Mouse (Mus musculus) hindbrain, embryonic 16.5 days (tissue): ENCODE measurements around the gene Cabcoco1. TPM values are rescaled to one million over a fixed set of nuclear protein-coding genes. Genes with fewer than 3 reads are reported as not detected.
A peak's percentile ranks its signal among the peaks of the same experiment; 100 is the strongest.

Source experiments
- ATAC-seq: fragments of 200-750 bp; cut with Nextera tagmentation; 2 replicates; pipeline ENCODE4 v1.8.0; 2017; ENCODE audit warnings: moderate TSS enrichment, moderate library complexity
- H3K27ac ChIP-seq: fragments of 300-500 bp; sonication (generic); 2 replicates; pipeline ENCODE4 v1.5.1; 2014; ENCODE audit warnings: low read depth, mild to moderate bottlenecking, control low read depth, low read length, moderate library complexity
- H3K27me3 ChIP-seq: fragments of 300-500 bp; sonication (generic); replicated peaks from 2 replicates; pipeline ENCODE4 v1.6.1; 2014; ENCODE audit warnings: low read length; ENCODE audit not compliant: control insufficient read depth, insufficient read depth
- H3K36me3 ChIP-seq: fragments of 300-500 bp; sonication (generic); 2 replicates; pipeline ENCODE4 v1.6.1; 2014; ENCODE audit warnings: mild to moderate bottlenecking, low read length, moderate library complexity, mixed read lengths; ENCODE audit not compliant: control insufficient read depth, insufficient read depth
- H3K4me1 ChIP-seq: fragments of 300-500 bp; sonication (generic); 2 replicates; pipeline ENCODE4 v1.6.1; 2014; ENCODE audit warnings: low read depth, low read length; ENCODE audit not compliant: control insufficient read depth, insufficient read depth
- H3K4me2 ChIP-seq: fragments of 300-500 bp; sonication (generic); 2 replicates; pipeline ENCODE4 v1.6.1; 2014; ENCODE audit warnings: mild to moderate bottlenecking, low read length, control low read depth, moderate library complexity
- H3K4me3 ChIP-seq: fragments of 300-500 bp; sonication (generic); 2 replicates; pipeline ENCODE4 v1.5.1; 2014; ENCODE audit warnings: mild to moderate bottlenecking, low read length, control low read depth, moderate library complexity
- H3K9ac ChIP-seq: fragments of 300-500 bp; sonication (generic); 2 replicates; pipeline ENCODE4 v1.6.1; 2014; ENCODE audit warnings: low read depth, mild to moderate bottlenecking, control low read depth, low read length, moderate library complexity
- H3K9me3 ChIP-seq: fragments of 300-500 bp; sonication (generic); 2 replicates; pipeline ENCODE4 v1.6.1; 2014; ENCODE audit warnings: mild to moderate bottlenecking, low read length, moderate library complexity; ENCODE audit not compliant: control insufficient read depth
- WGBS: fragments of 180-500 bp; shearing (Covaris S2); extraction: QIAGEN DNeasy Blood & Tissue Kit; methylation state at CpG from one replicate; pipeline ENCODE4 v1.1.7; 2014; 5-methylcytosine and 5-hydroxymethylcytosine counted together
- polyA plus RNA-seq: library from polyadenylated mRNA; unstranded; fragments of >200 nt; fragmentation: Nextera tagmentation; extraction: Ambion mirVana; gene quantifications from 2 replicates; pipeline ENCODE4 v1.2.1, GENCODE M21; 2015

Cabcoco1 gene
- polyA plus RNA-seq, 1 experiment from 2014 or later: 4.2 TPM

DNA sequence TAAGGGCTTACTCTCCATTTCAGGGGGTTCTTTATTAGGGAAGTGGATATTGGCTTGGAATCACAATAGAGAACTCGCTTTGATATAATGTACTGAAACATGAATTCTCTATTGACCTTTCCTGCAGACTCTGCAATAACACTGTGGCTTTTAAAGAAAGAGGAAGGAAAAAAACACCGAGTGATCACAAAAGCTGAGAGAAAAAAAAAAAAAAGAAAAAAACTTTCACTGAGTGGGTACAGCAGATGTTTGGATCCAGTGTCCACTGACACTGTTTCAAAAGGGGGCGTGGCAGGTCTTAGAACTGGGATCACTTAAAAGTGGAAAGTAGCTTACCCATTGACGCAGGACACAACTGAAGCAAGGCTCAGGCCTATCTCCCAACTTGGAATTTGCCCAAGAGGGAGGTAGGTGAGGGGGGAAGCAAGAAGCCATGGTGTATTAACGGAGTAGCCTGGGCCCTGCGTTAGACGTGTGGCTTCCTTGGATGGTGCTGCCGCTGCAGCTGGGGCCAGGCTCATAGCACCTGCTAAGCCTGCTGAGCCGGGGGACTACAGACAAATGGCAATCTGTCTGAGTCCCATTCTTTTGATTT lies 107.6 kb downstream of the Cabcoco1 start:
- WGBS: 60% methylated on average over 9 of the region's 9 CpGs
- H3K4me1 ChIP-seq: no peaks in the 10 kb centered on the region
- no peaks in the 10 kb centered on the region for H3K36me3 ChIP-seq
- ATAC-seq: no peak
- no peaks in the 10 kb centered on the region for H3K9me3 ChIP-seq
- H3K27me3 ChIP-seq: no peaks in the 10 kb centered on the region
- no peak overlapping the region for H3K4me3 ChIP-seq
- H3K27ac ChIP-seq: no peak overlapping the region
- no peak overlapping the region for H3K4me2 ChIP-seq
- no peak overlapping the region for H3K9ac ChIP-seq

- Histone ChIP-seq H3K27me3 (no peaks in the 10 kb centered on the region), H3K36me3 (no peaks in the 10 kb centered on the region), H3K9ac (no peak overlapping the region), H3K4me2 (no peak overlapping the region), H3K4me1 (no peaks in the 10 kb centered on the region), H3K4me3 (no peak overlapping the region), H3K9me3 (no peaks in the 10 kb centered on the region), H3K27ac (no peak overlapping the region)
- ATAC-seq: no peak
- WGBS: 91% methylated on average over 6 of the region's 6 CpGs
Observed at GRCm38 (mm10) chr10:68431346-68431745, 110.3 kb downstream of the Cabcoco1 start.

- WGBS: 90% methylated on average over 13 of the region's 13 CpGs
- no peaks in the 10 kb centered on the region for H3K4me1 ChIP-seq
- H3K4me2 ChIP-seq: no peak overlapping the region
- no peak for ATAC-seq
- no peak overlapping the region for H3K9ac ChIP-seq
- no peak overlapping the region for H3K27ac ChIP-seq
- no peaks in the 10 kb centered on the region for H3K27me3 ChIP-seq
- H3K4me3 ChIP-seq: no peak overlapping the region
- no peaks in the 10 kb centered on the region for H3K36me3 ChIP-seq
- H3K9me3 ChIP-seq: 0 out of 2 replicates have a peak, but pooled peaks cover 1% of the 10 kb centered on the region
Observed at GRCm38 (mm10) chr10:68430929-68431328, 110.8 kb downstream of the Cabcoco1 start.

- 69% methylated on average over 7 of the region's 7 CpGs for WGBS
- no peaks in the 10 kb centered on the region for H3K36me3 ChIP-seq
Observed at GRCm38 (mm10) chr10:68420393-68420920, 121.2 kb downstream of the Cabcoco1 start.

GRCm38 (mm10) chr10:68419893-68420292 lies 121.8 kb downstream of the Cabcoco1 start:
- no peak overlapping the region for H3K4me3 ChIP-seq
- H3K27ac ChIP-seq: no peak overlapping the region
- H3K36me3 ChIP-seq: no peaks in the 10 kb centered on the region
- no peak overlapping the region for H3K9ac ChIP-seq
- H3K4me1 ChIP-seq: no peaks in the 10 kb centered on the region
- H3K4me2 ChIP-seq: no peak overlapping the region
- no peaks in the 10 kb centered on the region for H3K27me3 ChIP-seq
- 67% methylated on average over 2 of the region's 2 CpGs for WGBS
- no peak for ATAC-seq
- H3K9me3 ChIP-seq: no peaks in the 10 kb centered on the region

More at GRCm38 (mm10) chr10:68420393-68420920, 121.2 kb downstream of the Cabcoco1 start:
- Histone ChIP-seq H3K4me2 (no peak overlapping the region), H3K9me3 (no peaks in the 10 kb centered on the region), H3K4me3 (no peak overlapping the region), H3K27me3 (no peaks in the 10 kb centered on the region), H3K27ac (no peak overlapping the region), H3K9ac (no peak overlapping the region), H3K4me1 (no peaks in the 10 kb centered on the region)
- no peak for ATAC-seq

- no peaks in the 10 kb centered on the region for H3K9me3 ChIP-seq
- no peak overlapping the region for H3K27ac ChIP-seq
- H3K9ac ChIP-seq: no peak overlapping the region
- ATAC-seq: no peak
- WGBS: 90% methylated on average over 13 of the region's 13 CpGs
- H3K4me3 ChIP-seq: no peak overlapping the region
- H3K4me1 ChIP-seq: no peaks in the 10 kb centered on the region
- no peaks in the 10 kb centered on the region for H3K36me3 ChIP-seq
- H3K4me2 ChIP-seq: no peak overlapping the region
- H3K27me3 ChIP-seq: no peaks in the 10 kb centered on the region
Observed at GRCm38 (mm10) chr10:68417074-68417790, 124.5 kb downstream of the Cabcoco1 start.

GRCm38 (mm10) chr10:68405936-68406335 lies 135.8 kb downstream of the Cabcoco1 start:
- no peak overlapping the region for H3K27ac ChIP-seq
- H3K9me3 ChIP-seq: no peaks in the 10 kb centered on the region
- H3K9ac ChIP-seq: no peak overlapping the region
- no peaks in the 10 kb centered on the region for H3K27me3 ChIP-seq
- 84% methylated on average over 4 of the region's 4 CpGs for WGBS
- no peak overlapping the region for H3K4me2 ChIP-seq
- no peaks in the 10 kb centered on the region for H3K4me1 ChIP-seq
- no peak for ATAC-seq
- no peak overlapping the region for H3K4me3 ChIP-seq
- H3K36me3 ChIP-seq: no peaks in the 10 kb centered on the region

GRCm38 (mm10) chr10:68396786-68397185 lies 144.9 kb downstream of the Cabcoco1 start:
- Histone ChIP-seq H3K27me3 (no peaks in the 10 kb centered on the region), H3K9me3 (no peaks in the 10 kb centered on the region), H3K4me1 (peaks cover 3% of the 10 kb centered on the region; the same call in 1 of the 2 replicates), H3K4me3 (no peak overlapping the region), H3K36me3 (no peaks in the 10 kb centered on the region), H3K27ac (no peak overlapping the region), H3K9ac (no peak overlapping the region), H3K4me2 (no peak overlapping the region)
- 79% methylated on average over 8 of the region's 8 CpGs for WGBS
- ATAC-seq: no peak

- peaks cover 3% of the 10 kb centered on the region; the same call in 1 of the 2 replicates for H3K4me1 ChIP-seq
- 35% methylated on average over 2 of the region's 2 CpGs for WGBS
- H3K27ac ChIP-seq: peak overlapping the region; percentile 6; the same call in 1 of the 2 replicates
Observed at GRCm38 (mm10) chr10:68396083-68396482, 145.6 kb downstream of the Cabcoco1 start.

More at GRCm38 (mm10) chr10:68396083-68396482, 145.6 kb downstream of the Cabcoco1 start:
- Histone ChIP-seq H3K9ac (no peak overlapping the region), H3K36me3 (no peaks in the 10 kb centered on the region), H3K9me3 (no peaks in the 10 kb centered on the region), H3K4me3 (no peak overlapping the region), H3K4me2 (no peak overlapping the region), H3K27me3 (no peaks in the 10 kb centered on the region)
- no peak for ATAC-seq
